Mouse (Mus musculus) liver, embryonic 12.5 days (tissue): ENCODE data around the gene Homer2. TPM values are rescaled to one million over a fixed set of nuclear protein-coding genes. Genes with fewer than 3 reads are reported as not detected.
A peak's percentile ranks its signal among the peaks of the same experiment; 100 is the strongest.

Source experiments
- ATAC-seq: fragments of 200-750 bp; cut with Nextera tagmentation; 2 replicates; pipeline ENCODE4 v1.8.0; 2017; ENCODE audit warnings: moderate number of reproducible peaks, mild to moderate bottlenecking, moderate library complexity
- H3K27ac ChIP-seq: fragments of 300-500 bp; sonication (generic); 2 replicates; pipeline ENCODE4 v1.5.1; 2016; ENCODE audit warnings: mild to moderate bottlenecking
- H3K27me3 ChIP-seq: fragments of 300-500 bp; sonication (generic); replicated peaks from 2 replicates; pipeline ENCODE4 v1.6.1; 2016; ENCODE audit warnings: mild to moderate bottlenecking, moderate library complexity
- H3K36me3 ChIP-seq: fragments of 300-500 bp; sonication (generic); 2 replicates; pipeline ENCODE4 v1.6.1; 2016; ENCODE audit warnings: mild to moderate bottlenecking, moderate library complexity
- H3K4me1 ChIP-seq: fragments of 300-500 bp; sonication (generic); 2 replicates; pipeline ENCODE4 v1.6.1; 2016
- H3K4me2 ChIP-seq: fragments of 300-500 bp; sonication (generic); 2 replicates; pipeline ENCODE4 v1.6.1; 2016; ENCODE audit warnings: mild to moderate bottlenecking, moderate library complexity
- H3K4me3 ChIP-seq: fragments of 300-500 bp; sonication (generic); 2 replicates; pipeline ENCODE4 v1.5.1; 2016; ENCODE audit warnings: mild to moderate bottlenecking, moderate library complexity
- H3K9ac ChIP-seq: fragments of 300-500 bp; sonication (generic); 2 replicates; pipeline ENCODE4 v1.6.1; 2016; ENCODE audit warnings: mild to moderate bottlenecking, moderate library complexity
- H3K9me3 ChIP-seq: fragments of 300-500 bp; sonication (generic); replicated peaks from 2 replicates; pipeline ENCODE4 v1.6.1; 2016; ENCODE audit warnings: mild to moderate bottlenecking, moderate library complexity
- whole genome bisulfite sequencing: fragments of 180-500 bp; shearing (Covaris S2); methylation state at CpG from one replicate; pipeline ENCODE4 v1.1.7; 2016; ENCODE audit not compliant: insufficient replicate concordance; 5-methylcytosine and 5-hydroxymethylcytosine counted together
- polyA plus RNA-seq: library from polyadenylated mRNA; unstranded; fragments of >200 nt; fragmentation: Nextera tagmentation; extraction: Ambion mirVana; gene quantifications from 2 replicates; pipeline ENCODE4 v1.2.1, GENCODE M21; 2016

Gene Homer2
- polyA plus RNA-seq, 1 experiment from 2014 or later: 10.0 TPM

DNA sequence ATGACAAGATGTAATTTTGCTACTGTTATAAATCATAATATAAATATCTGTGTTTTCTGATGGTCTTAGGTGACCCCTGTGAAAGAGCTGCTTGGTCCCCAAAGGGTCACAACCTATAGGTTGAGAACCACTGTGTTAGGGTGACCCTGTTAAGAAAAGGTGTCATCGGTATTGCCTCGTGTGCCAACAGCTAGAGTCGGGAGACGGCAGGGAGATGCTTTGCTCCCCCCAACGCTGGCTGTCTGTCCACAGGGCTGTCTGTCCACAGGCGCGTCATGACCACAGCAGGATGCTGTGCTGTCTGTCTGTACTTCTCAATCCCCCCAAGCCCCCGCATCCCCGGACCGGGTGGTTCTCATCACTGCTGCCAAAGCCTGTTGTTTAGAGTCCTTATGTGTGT is 131.7 kb downstream of the Homer2 start:
- whole genome bisulfite sequencing: 89% methylated on average over 10 of the region's 10 CpGs
- H3K27ac ChIP-seq: no peak overlapping the region
- peaks cover 35% of the 10 kb centered on the region for H3K4me1 ChIP-seq
- peaks cover 58% of the 10 kb centered on the region for H3K36me3 ChIP-seq
- no peaks in the 10 kb centered on the region for H3K9me3 ChIP-seq
- H3K9ac ChIP-seq: no peak overlapping the region
- no peak overlapping the region for H3K4me3 ChIP-seq
- ATAC-seq: no peak
- no peaks in the 10 kb centered on the region for H3K27me3 ChIP-seq
- no peak overlapping the region for H3K4me2 ChIP-seq

DNA sequence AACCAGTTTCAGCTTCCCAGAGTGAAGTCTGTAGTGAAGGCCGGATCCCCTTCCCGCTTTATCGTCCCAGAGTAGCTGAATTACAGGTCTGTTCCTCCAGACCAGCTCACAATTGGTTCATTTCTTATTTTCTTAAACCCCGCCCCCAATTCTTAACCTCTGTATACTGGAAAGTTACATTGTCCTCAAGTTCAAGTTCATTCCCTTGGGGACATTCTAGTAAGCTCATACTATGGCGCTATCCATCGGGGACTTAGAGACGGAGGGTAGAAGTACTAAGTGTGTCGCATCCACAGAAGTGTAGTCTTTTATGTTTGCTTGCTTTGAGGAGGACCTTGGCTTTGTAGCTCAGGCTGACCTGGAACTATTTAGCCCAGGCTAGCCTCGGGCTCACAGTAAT is 133.5 kb downstream of the Homer2 start:
- Histone ChIP-seq H3K4me3 (0 out of 2 replicates have a peak overlapping the region, but pooled peaks have one; percentile 95), H3K4me1 (peaks cover 33% of the 10 kb centered on the region), H3K9ac (peak overlapping the region; percentile 97; the same call in 1 of the 2 replicates), H3K27me3 (no peaks in the 10 kb centered on the region), H3K27ac (peak overlapping the region; percentile 97), H3K9me3 (no peaks in the 10 kb centered on the region), H3K4me2 (peak overlapping the region; percentile 80), H3K36me3 (peaks cover 45% of the 10 kb centered on the region)
- no peak for ATAC-seq
- 88% methylated on average over 9 of the region's 9 CpGs for WGBS

DNA sequence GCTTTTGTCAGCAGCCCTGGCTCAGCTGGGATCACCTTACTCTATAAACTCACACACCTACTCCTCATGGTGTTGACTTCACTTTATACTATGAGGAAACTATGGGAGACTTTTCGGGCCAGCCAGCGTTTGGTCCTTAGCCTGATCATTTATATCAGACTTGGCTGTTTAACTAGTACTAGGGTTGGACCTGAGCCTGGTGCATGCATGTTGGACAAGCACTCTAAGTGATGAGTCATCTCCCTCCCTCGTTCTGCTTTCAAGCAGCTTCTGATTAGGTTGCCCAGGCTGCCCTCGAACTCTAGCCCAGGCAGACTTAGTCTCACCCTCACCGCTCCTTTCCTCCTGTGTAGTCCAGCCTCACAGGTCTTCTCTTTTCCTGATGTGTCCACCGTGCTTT is 133.9 kb downstream of the Homer2 start:
- H3K9ac ChIP-seq: peak overlapping the region; percentile 97
- H3K36me3 ChIP-seq: peaks cover 41% of the 10 kb centered on the region
- 54% methylated on average over 6 of the region's 6 CpGs for WGBS
- peak; percentile 35; the same call in 1 of the 2 replicates for ATAC-seq
- H3K4me3 ChIP-seq: peak overlapping the region; percentile 95
- peak overlapping the region; percentile 97 for H3K27ac ChIP-seq
- peak overlapping the region; percentile 80 for H3K4me2 ChIP-seq
- H3K27me3 ChIP-seq: no peaks in the 10 kb centered on the region
- H3K4me1 ChIP-seq: peaks cover 28% of the 10 kb centered on the region
- no peaks in the 10 kb centered on the region for H3K9me3 ChIP-seq

DNA sequence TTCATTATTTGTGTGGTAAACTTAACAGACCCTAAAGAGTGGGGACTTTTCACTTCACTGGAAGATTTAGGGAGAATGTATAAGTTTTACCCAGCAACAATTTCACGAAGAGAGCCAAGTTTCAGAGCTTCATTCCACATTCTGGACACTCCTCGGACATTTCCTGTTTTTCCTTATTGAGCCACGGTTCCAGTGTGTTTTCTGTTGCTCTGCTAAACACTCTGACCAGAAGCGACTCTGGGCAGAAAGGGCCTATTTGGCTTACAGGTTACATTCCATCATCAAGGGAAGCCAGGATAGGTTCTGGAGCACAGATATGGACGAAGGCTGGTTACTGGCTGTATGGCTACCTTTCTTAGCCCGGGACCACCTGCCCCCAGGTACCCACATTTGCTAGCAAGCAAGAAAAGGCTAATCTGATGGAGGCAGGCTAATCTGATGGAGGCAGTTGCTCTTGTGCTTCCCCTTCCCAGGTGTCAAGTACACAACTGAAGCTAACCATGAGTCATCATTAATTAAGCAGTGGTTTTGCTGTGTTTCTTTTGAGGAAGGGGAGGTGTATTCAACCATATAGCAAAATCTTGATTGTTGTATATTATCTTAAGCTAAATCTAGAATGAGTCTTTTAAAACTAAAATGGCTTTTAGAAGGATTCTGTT is 134.6 kb downstream of the Homer2 start:
- H3K4me2 ChIP-seq: peak overlapping the region; percentile 80
- H3K36me3 ChIP-seq: peaks cover 34% of the 10 kb centered on the region
- WGBS: 54% methylated on average over 6 of the region's 6 CpGs
- H3K4me1 ChIP-seq: peaks cover 23% of the 10 kb centered on the region
- H3K4me3 ChIP-seq: peak overlapping the region; percentile 95
- H3K9ac ChIP-seq: peak overlapping the region; percentile 97
- no peaks in the 10 kb centered on the region for H3K9me3 ChIP-seq
- ATAC-seq: no peak
- peak overlapping the region; percentile 97 for H3K27ac ChIP-seq
- H3K27me3 ChIP-seq: no peaks in the 10 kb centered on the region

DNA sequence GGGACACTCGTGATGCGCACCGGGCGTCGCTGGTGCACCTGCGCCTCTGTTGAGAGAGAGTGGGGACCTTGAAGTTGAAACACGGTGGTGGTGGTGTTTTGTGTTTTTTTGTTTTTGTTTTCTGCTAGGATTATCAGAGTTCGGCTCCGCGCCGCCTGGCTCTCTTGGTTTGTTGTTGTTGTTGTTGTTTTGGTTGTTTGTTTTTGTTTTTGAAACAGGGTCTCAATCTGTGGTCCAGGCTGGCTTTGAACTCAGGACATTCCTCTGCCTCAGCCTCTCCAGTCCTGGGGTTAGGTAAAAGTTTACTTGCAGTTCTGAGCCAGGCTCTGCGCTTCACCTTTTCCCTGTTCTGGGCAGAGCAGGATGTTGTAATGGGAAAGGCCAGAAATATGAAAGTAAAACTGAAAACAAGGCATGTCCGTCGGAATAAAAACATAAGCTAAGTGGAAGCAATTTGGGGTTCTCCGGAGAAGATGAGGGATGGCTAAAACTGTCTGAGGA is 135.3 kb downstream of the Homer2 start:
- no peak for ATAC-seq
- 11% methylated on average over 15 of the region's 15 CpGs for WGBS
- H3K27ac ChIP-seq: peak overlapping the region; percentile 97

DNA sequence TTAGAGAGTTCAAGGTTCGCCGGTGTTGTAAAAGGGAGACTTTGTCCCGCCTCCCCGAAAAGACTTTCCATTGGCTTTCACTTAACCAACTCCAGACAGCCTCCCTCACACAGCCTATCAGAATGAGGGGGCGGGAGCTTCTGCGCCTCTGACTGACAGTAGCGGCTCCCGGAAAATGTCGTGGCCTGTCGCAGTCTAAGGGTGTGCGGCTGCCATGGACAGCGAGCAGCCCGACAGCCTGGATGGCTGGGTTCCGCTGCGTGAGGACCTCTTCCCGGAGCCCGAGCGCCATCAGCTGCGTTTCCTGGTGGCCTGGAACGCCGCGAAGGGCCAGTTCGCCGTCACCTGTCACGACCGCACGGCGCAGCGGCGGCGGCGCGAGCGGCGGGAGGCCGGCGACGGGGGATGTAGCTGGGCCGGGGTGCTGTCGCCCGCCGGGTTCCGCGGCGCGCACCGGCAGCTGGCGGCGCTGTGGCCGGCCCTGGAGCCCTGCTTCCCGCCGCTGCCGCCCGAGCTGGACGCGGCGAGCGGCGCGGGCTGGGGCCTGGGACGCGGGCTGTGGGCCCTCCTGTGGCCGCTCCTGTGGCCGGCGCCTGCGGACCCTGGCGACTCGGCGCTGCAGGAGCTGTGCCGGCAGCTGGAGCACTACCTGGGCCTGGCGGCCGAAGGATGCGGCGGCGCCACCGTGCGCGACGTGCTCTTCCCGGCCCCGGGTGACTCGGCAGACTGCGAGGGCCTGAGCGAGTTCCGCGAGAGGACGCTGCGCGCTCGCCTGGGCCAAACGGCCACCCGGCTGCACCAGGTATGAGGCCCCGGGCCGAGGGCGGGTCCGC is 136.0 kb downstream of the Homer2 start, which contains the start of gene Whamm:
Gene Whamm (plus strand): TSS at position 159 of the 833 bp plus-strand sequence.
- peak within 1 kb of the TSS; percentile 80 for H3K4me2 ChIP-seq
- H3K9ac ChIP-seq: peak within 1 kb of the TSS; percentile 97
- no peaks in the 10 kb centered on the region for H3K27me3 ChIP-seq
- WGBS: under 1% methylated on average over 86 of the region's 96 CpGs
- H3K27ac ChIP-seq: peak within 1 kb of the TSS; percentile 97
- peak within 1 kb of the TSS; percentile 95 for H3K4me3 ChIP-seq
- H3K4me1 ChIP-seq: peaks cover 22% of the 10 kb centered on the region
- H3K9me3 ChIP-seq: no peaks in the 10 kb centered on the region
- ATAC-seq: peak; percentile 97
- peaks cover 20% of the 10 kb centered on the region for H3K36me3 ChIP-seq

More for the DNA sequence above, 135.3 kb downstream of the Homer2 start:
- no peaks in the 10 kb centered on the region for H3K9me3 ChIP-seq
- H3K4me3 ChIP-seq: peak overlapping the region; percentile 95
- H3K4me1 ChIP-seq: peaks cover 22% of the 10 kb centered on the region
- peak overlapping the region; percentile 80 for H3K4me2 ChIP-seq
- H3K27me3 ChIP-seq: no peaks in the 10 kb centered on the region
- peak overlapping the region; percentile 97 for H3K9ac ChIP-seq
- H3K36me3 ChIP-seq: peaks cover 27% of the 10 kb centered on the region

DNA sequence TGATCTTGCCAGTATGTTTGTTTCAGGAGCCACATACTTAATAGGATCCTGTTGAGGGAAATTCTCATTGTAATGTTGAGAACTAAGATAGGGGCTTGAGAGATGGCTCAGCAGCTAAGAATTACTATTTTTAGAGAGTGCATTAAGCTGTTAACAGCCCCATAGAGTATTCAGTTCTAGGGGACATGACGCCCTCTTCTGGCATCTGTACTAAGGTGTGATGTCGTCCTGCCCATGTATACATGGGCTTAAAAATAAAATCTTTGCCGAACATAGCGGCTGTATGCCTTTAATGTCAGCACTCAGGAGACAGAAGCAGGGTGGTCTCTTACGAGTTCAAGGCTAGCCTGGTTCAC is 136.6 kb downstream of the Homer2 start:
- Histone ChIP-seq H3K27ac (no peak overlapping the region), H3K9ac (peak overlapping the region; percentile 97; the same call in 1 of the 2 replicates), H3K9me3 (no peaks in the 10 kb centered on the region), H3K4me3 (peak overlapping the region; percentile 95), H3K27me3 (no peaks in the 10 kb centered on the region), H3K4me2 (peak overlapping the region; percentile 80), H3K4me1 (peaks cover 22% of the 10 kb centered on the region), H3K36me3 (peaks cover 14% of the 10 kb centered on the region)
- ATAC-seq: peak; percentile 28
- 5% methylated on average over 5 of the region's 5 CpGs for WGBS

DNA sequence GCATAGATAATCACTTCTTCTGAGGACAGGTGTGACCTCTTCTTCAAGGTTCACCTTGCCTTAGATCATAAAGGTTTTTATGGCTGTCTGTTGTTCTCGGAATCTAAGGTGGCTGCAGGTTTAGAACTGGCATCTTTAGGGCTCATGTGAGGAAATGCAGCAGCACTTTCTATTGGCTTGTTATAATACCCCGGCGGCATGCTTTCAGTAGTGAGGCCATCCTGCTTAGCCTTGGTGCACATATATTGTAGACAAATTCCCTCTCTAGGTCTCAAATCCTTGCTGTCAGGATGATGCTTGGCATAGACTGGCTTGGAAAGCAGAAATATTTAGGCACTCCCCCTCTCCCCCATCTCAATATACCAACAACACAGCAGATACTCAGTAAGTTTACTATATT is 137.1 kb downstream of the Homer2 start:
- no peaks in the 10 kb centered on the region for H3K9me3 ChIP-seq
- peaks cover 10% of the 10 kb centered on the region for H3K36me3 ChIP-seq
- peak overlapping the region; percentile 80; the same call in 1 of the 2 replicates for H3K4me2 ChIP-seq
- H3K4me1 ChIP-seq: peaks cover 22% of the 10 kb centered on the region
- no peak overlapping the region for H3K4me3 ChIP-seq
- peak overlapping the region; percentile 97; the same call in 1 of the 2 replicates for H3K9ac ChIP-seq
- ATAC-seq: no peak
- H3K27ac ChIP-seq: no peak overlapping the region
- WGBS: 81% methylated on average over 3 of the region's 3 CpGs
- H3K27me3 ChIP-seq: no peaks in the 10 kb centered on the region

DNA sequence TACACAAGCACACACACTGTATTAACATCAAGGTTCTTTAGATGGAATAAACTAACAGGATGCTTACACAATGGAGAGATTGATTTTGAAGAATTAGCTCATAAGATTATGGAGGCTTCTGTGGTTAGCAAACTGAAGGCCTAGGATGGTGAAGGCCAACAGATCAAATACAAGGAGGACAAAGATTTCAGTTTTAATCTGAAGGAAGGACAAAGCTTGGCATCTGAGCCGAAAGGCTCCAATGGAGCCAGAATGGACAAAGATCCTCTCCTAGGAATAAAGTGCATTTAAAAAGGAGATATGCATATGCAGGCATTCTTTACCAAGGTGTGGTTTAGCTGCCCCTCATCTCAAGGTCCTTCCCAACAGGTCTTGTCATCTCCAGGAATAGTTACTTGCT is 137.5 kb downstream of the Homer2 start:
- Histone ChIP-seq H3K36me3 (peaks cover 6% of the 10 kb centered on the region), H3K9me3 (no peaks in the 10 kb centered on the region), H3K9ac (no peak overlapping the region), H3K27me3 (no peaks in the 10 kb centered on the region), H3K27ac (no peak overlapping the region), H3K4me2 (no peak overlapping the region), H3K4me1 (peaks cover 22% of the 10 kb centered on the region), H3K4me3 (no peak overlapping the region)
- 100% methylated on average over 1 of the region's 1 CpGs for WGBS
- no peak for ATAC-seq

DNA sequence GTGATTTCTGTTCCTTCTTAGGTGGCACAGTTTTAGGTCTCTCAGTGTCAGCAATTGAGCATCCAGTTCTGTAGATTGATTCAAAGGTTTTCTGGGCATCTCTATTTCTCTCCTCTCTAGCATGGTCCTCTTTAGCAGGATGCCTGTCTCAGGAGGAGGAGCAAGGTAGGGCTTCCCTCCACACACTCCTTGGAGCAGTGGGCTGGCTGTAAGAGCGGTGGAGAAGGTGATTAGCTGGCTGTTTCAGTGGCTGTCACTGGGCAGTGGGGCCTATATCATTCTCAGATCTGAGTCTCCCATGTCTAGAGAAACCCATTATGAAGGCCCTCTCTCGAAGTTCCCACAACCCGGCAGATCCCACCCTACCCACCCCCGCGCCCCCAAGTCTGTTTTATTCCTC is 139.9 kb downstream of the Homer2 start:
- no peak overlapping the region for H3K4me2 ChIP-seq
- no peaks in the 10 kb centered on the region; the same call in 1 of the 2 replicates for H3K27me3 ChIP-seq

DNA sequence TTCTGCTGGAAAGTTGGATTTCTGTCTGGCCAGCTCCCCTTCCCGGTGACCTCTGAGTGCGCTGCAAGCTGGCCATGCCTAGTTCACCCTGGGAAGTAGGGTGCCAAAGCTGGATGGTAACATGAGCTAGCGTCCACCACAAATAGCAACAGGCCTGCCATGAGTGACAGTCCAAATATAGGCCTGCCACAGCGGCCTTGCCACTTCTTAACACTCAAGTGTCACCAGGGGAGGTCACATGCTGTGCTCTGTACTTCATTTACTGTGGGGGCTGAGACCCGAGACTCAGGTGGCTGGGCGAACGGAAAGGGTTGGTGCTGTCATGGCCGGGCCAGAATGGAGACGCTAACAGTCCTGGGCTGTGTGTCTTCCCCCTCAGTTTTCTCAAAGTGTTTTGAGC is 140.4 kb downstream of the Homer2 start, which contains the start of gene Fsd2:
Gene Fsd2 (minus strand): TSS at position 53 of the 400 bp plus-strand sequence.
- no peaks in the 10 kb centered on the region for H3K9me3 ChIP-seq
- no peak within 1 kb of the TSS for H3K4me2 ChIP-seq
- H3K4me1 ChIP-seq: 0 out of 2 replicates have a peak, but pooled peaks cover 6% of the 10 kb centered on the region
- ATAC-seq: no peak
- H3K9ac ChIP-seq: no peak within 1 kb of the TSS
- H3K36me3 ChIP-seq: no peaks in the 10 kb centered on the region
- no peak within 1 kb of the TSS for H3K27ac ChIP-seq
- no peaks in the 10 kb centered on the region; the same call in 1 of the 2 replicates for H3K27me3 ChIP-seq
- no peak within 1 kb of the TSS for H3K4me3 ChIP-seq
- WGBS: 74% methylated on average over 9 of the region's 9 CpGs

More for the DNA sequence above, 139.9 kb downstream of the Homer2 start:
- Histone ChIP-seq H3K9ac (no peak overlapping the region), H3K27ac (no peak overlapping the region), H3K9me3 (no peaks in the 10 kb centered on the region), H3K4me3 (no peak overlapping the region), H3K36me3 (no peaks in the 10 kb centered on the region), H3K4me1 (peaks cover 6% of the 10 kb centered on the region)
- ATAC-seq: no peak
- WGBS: 84% methylated on average over 5 of the region's 5 CpGs

DNA sequence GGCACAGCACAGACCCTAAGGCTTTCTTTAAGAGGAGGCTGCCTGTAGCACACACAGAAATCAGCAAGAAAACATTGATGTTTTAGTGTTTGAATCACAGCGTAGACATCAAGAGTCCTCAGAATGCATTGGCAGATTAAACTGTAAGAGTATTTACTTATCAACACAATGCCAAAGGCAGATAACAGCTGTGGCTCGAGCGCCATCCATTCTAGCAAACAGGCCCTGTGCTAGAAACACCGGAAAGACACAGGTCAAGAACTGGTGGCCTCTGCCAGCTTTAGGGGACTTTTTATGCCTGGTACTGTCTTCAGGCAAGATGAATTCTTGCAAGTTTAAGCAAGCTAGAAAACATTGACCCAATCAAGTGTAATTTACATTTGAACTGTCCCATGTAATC is 141.0 kb downstream of the Homer2 start:
- Histone ChIP-seq H3K27ac (no peak overlapping the region), H3K4me2 (no peak overlapping the region)

More for the DNA sequence above, 141.0 kb downstream of the Homer2 start:
- H3K4me3 ChIP-seq: no peak overlapping the region
- WGBS: 38% methylated on average over 4 of the region's 4 CpGs
- H3K9ac ChIP-seq: no peak overlapping the region
- no peaks in the 10 kb centered on the region; the same call in 1 of the 2 replicates for H3K27me3 ChIP-seq
- H3K9me3 ChIP-seq: no peaks in the 10 kb centered on the region
- no peak for ATAC-seq
- H3K4me1 ChIP-seq: 0 out of 2 replicates have a peak, but pooled peaks cover 6% of the 10 kb centered on the region
- no peaks in the 10 kb centered on the region for H3K36me3 ChIP-seq
